Mouse (Mus musculus): ENCODE measurements around the gene Tbc1d8b. TPM values are rescaled to one million over a fixed set of nuclear protein-coding genes. Genes with fewer than 3 reads are reported as not detected.

Tbc1d8b gene
- polyA plus RNA-seq, 1 experiment from 2014 or later, result 3.7 TPM

GRCm38 (mm10) chrX:139783045-139783422 lies 98.2 kb downstream of the Tbc1d8b start:
- ATAC-seq (ENCODE audit: insufficient number of reproducible peaks, insufficient read depth, low FRiP score, low read depth), result no peak
- Histone ChIP-seq H3K9ac (replicated peaks; ENCODE audit: low read depth, low read length) (no peak overlapping the region), H3K27ac (ENCODE audit: low read length) (no peak overlapping the region), H3K27me3 (ENCODE audit: control insufficient read depth, insufficient read depth, low read length) (no peaks in the 10 kb centered on the region), H3K4me1 (ENCODE audit: control insufficient read depth, insufficient read depth, low read length) (no peaks in the 10 kb centered on the region), H3K4me2 (replicated peaks; ENCODE audit: low read depth, low read length) (no peak overlapping the region), H3K36me3 (ENCODE audit: control insufficient read depth, insufficient read depth, low read length) (no peaks in the 10 kb centered on the region), H3K9me3 (ENCODE audit: control insufficient read depth, low read depth, low read length) (no peaks in the 10 kb centered on the region), H3K4me3 (ENCODE audit: low read depth, low read length) (no peak overlapping the region)
- 69% methylated on average over 3 of the region's 3 CpGs for WGBS

- Histone ChIP-seq H3K4me3 (ENCODE audit: low read depth, low read length) (no peak overlapping the region), H3K4me2 (replicated peaks; ENCODE audit: low read depth, low read length) (no peak overlapping the region), H3K9me3 (ENCODE audit: control insufficient read depth, low read depth, low read length) (no peaks in the 10 kb centered on the region), H3K4me1 (ENCODE audit: control insufficient read depth, insufficient read depth, low read length) (no peaks in the 10 kb centered on the region), H3K27ac (ENCODE audit: low read length) (no peak overlapping the region), H3K36me3 (ENCODE audit: control insufficient read depth, insufficient read depth, low read length) (no peaks in the 10 kb centered on the region), H3K27me3 (ENCODE audit: control insufficient read depth, insufficient read depth, low read length) (no peaks in the 10 kb centered on the region), H3K9ac (replicated peaks; ENCODE audit: low read depth, low read length) (no peak overlapping the region)
- ATAC-seq (ENCODE audit: insufficient number of reproducible peaks, insufficient read depth, low FRiP score, low read depth), result no peak
- 43% methylated on average over 1 of the region's 1 CpGs for WGBS
Measured at GRCm38 (mm10) chrX:139785764-139786163, 101.0 kb downstream of the Tbc1d8b start.

GRCm38 (mm10) chrX:139794072-139794845 lies 109.5 kb downstream of the Tbc1d8b start:
- no peaks in the 10 kb centered on the region for H3K9me3 ChIP-seq (ENCODE audit: control insufficient read depth, low read depth, low read length)
- no peak for ATAC-seq (ENCODE audit: insufficient number of reproducible peaks, insufficient read depth, low FRiP score, low read depth)
- 72% methylated on average over 7 of the region's 7 CpGs for WGBS

GRCm38 (mm10) chrX:139796037-139796436 lies 111.2 kb downstream of the Tbc1d8b start:
- Histone ChIP-seq H3K36me3 (ENCODE audit: control insufficient read depth, insufficient read depth, low read length) (no peaks in the 10 kb centered on the region), H3K9ac (replicated peaks; ENCODE audit: low read depth, low read length) (no peak overlapping the region), H3K27ac (ENCODE audit: low read length) (no peak overlapping the region), H3K4me3 (ENCODE audit: low read depth, low read length) (no peak overlapping the region), H3K27me3 (ENCODE audit: control insufficient read depth, insufficient read depth, low read length) (no peaks in the 10 kb centered on the region), H3K9me3 (ENCODE audit: control insufficient read depth, low read depth, low read length) (no peaks in the 10 kb centered on the region), H3K4me1 (ENCODE audit: control insufficient read depth, insufficient read depth, low read length) (no peaks in the 10 kb centered on the region), H3K4me2 (replicated peaks; ENCODE audit: low read depth, low read length) (no peak overlapping the region)
- ATAC-seq (ENCODE audit: insufficient number of reproducible peaks, insufficient read depth, low FRiP score, low read depth), result no peak
- 89% methylated on average over 6 of the region's 6 CpGs for WGBS

More at GRCm38 (mm10) chrX:139794072-139794845, 109.5 kb downstream of the Tbc1d8b start:
- Histone ChIP-seq H3K4me1 (ENCODE audit: control insufficient read depth, insufficient read depth, low read length) (no peaks in the 10 kb centered on the region), H3K4me2 (replicated peaks; ENCODE audit: low read depth, low read length) (no peak overlapping the region), H3K9ac (replicated peaks; ENCODE audit: low read depth, low read length) (no peak overlapping the region), H3K27ac (ENCODE audit: low read length) (no peak overlapping the region), H3K36me3 (ENCODE audit: control insufficient read depth, insufficient read depth, low read length) (no peaks in the 10 kb centered on the region), H3K27me3 (ENCODE audit: control insufficient read depth, insufficient read depth, low read length) (no peaks in the 10 kb centered on the region), H3K4me3 (ENCODE audit: low read depth, low read length) (no peak overlapping the region)

GRCm38 (mm10) chrX:139797875-139798274 lies 113.1 kb downstream of the Tbc1d8b start:
- no peaks in the 10 kb centered on the region for H3K27me3 ChIP-seq (ENCODE audit: control insufficient read depth, insufficient read depth, low read length)
- WGBS, result 69% methylated on average over 9 of the region's 9 CpGs
- no peak overlapping the region for H3K27ac ChIP-seq (ENCODE audit: low read length)
- H3K4me2 ChIP-seq (replicated peaks; ENCODE audit: low read depth, low read length), result no peak overlapping the region
- H3K9me3 ChIP-seq (ENCODE audit: control insufficient read depth, low read depth, low read length), result no peaks in the 10 kb centered on the region
- H3K9ac ChIP-seq (replicated peaks; ENCODE audit: low read depth, low read length), result no peak overlapping the region
- no peak for ATAC-seq (ENCODE audit: insufficient number of reproducible peaks, insufficient read depth, low FRiP score, low read depth)
- no peaks in the 10 kb centered on the region for H3K36me3 ChIP-seq (ENCODE audit: control insufficient read depth, insufficient read depth, low read length)
- no peaks in the 10 kb centered on the region for H3K4me1 ChIP-seq (ENCODE audit: control insufficient read depth, insufficient read depth, low read length)
- no peak overlapping the region for H3K4me3 ChIP-seq (ENCODE audit: low read depth, low read length)

- Histone ChIP-seq H3K27ac (ENCODE audit: low read length) (no peak overlapping the region), H3K4me1 (ENCODE audit: control insufficient read depth, insufficient read depth, low read length) (no peaks in the 10 kb centered on the region), H3K4me2 (replicated peaks; ENCODE audit: low read depth, low read length) (no peak overlapping the region), H3K4me3 (ENCODE audit: low read depth, low read length) (no peak overlapping the region), H3K36me3 (ENCODE audit: control insufficient read depth, insufficient read depth, low read length) (no peaks in the 10 kb centered on the region), H3K9ac (replicated peaks; ENCODE audit: low read depth, low read length) (no peak overlapping the region), H3K9me3 (ENCODE audit: control insufficient read depth, low read depth, low read length) (no peaks in the 10 kb centered on the region), H3K27me3 (ENCODE audit: control insufficient read depth, insufficient read depth, low read length) (no peaks in the 10 kb centered on the region)
- 66% methylated on average over 3 of the region's 3 CpGs for WGBS
- no peak for ATAC-seq (ENCODE audit: insufficient number of reproducible peaks, insufficient read depth, low FRiP score, low read depth)
Measured at GRCm38 (mm10) chrX:139799953-139800352, 115.2 kb downstream of the Tbc1d8b start.

- Histone ChIP-seq H3K9me3 (ENCODE audit: control insufficient read depth, low read depth, low read length) (no peaks in the 10 kb centered on the region), H3K27ac (ENCODE audit: low read length) (no peak within 1 kb of the TSS), H3K27me3 (ENCODE audit: control insufficient read depth, insufficient read depth, low read length) (no peaks in the 10 kb centered on the region), H3K36me3 (ENCODE audit: control insufficient read depth, insufficient read depth, low read length) (no peaks in the 10 kb centered on the region), H3K4me2 (replicated peaks; ENCODE audit: low read depth, low read length) (no peak within 1 kb of the TSS), H3K4me1 (ENCODE audit: control insufficient read depth, insufficient read depth, low read length) (no peaks in the 10 kb centered on the region), H3K9ac (replicated peaks; ENCODE audit: low read depth, low read length) (no peak within 1 kb of the TSS), H3K4me3 (ENCODE audit: low read depth, low read length) (no peak within 1 kb of the TSS)
- ATAC-seq (ENCODE audit: insufficient number of reproducible peaks, insufficient read depth, low FRiP score, low read depth), result no peak
- WGBS, result 67% methylated on average over 8 of the region's 8 CpGs
Measured at GRCm38 (mm10) chrX:139800406-139800878, 115.6 kb downstream of the Tbc1d8b start, which contains the start of gene Cldn2. TSS of gene Cldn2 (plus strand) at chrX:139800828.

Data from stomach, embryonic 14.5 days (tissue).